Mouse (Mus musculus) forebrain, postnatal 0 days (tissue): ENCODE measurements around the gene Krt78. TPM values are rescaled to one million over a fixed set of nuclear protein-coding genes. Genes with fewer than 3 reads are reported as not detected.

ENCODE experiments used
- ATAC-seq: fragments of 200-750 bp; cut with Nextera tagmentation; 2 replicates; pipeline ENCODE4 v1.8.0; 2017; ENCODE audit warnings: mild to moderate bottlenecking, moderate library complexity
- DNase-seq: peaks from one replicate; pipeline ENCODE4 v3.0.0-alpha.2; 2015
- H3K27ac ChIP-seq: fragments of 300-500 bp; sonication (generic); 2 replicates; pipeline ENCODE4 v1.5.1; 2014; ENCODE audit warnings: low read depth, mild to moderate bottlenecking, antibody characterized with exemption, low read length, moderate library complexity, mixed read lengths
- H3K27me3 ChIP-seq: fragments of 300-500 bp; sonication (generic); 2 replicates; pipeline ENCODE4 v1.6.1; 2014; ENCODE audit warnings: mild to moderate bottlenecking, low read length, mixed read lengths; ENCODE audit not compliant: insufficient read depth
- H3K36me3 ChIP-seq: fragments of 300-500 bp; sonication (generic); 2 replicates; pipeline ENCODE4 v1.6.1; 2014; ENCODE audit warnings: mild to moderate bottlenecking, moderate library complexity; ENCODE audit not compliant: insufficient read depth
- H3K4me1 ChIP-seq: fragments of 300-500 bp; sonication (generic); 2 replicates; pipeline ENCODE4 v1.6.1; 2014; ENCODE audit warnings: antibody characterized with exemption; ENCODE audit not compliant: insufficient read depth
- H3K4me2 ChIP-seq: fragments of 300-500 bp; sonication (generic); 2 replicates; pipeline ENCODE4 v1.6.1; 2014; ENCODE audit warnings: low read depth, mild to moderate bottlenecking, moderate library complexity
- H3K4me3 ChIP-seq: fragments of 300-500 bp; sonication (generic); 2 replicates; pipeline ENCODE4 v1.5.1; 2014; ENCODE audit warnings: low read depth, low read length, mixed read lengths
- H3K9ac ChIP-seq: fragments of 300-500 bp; sonication (generic); 2 replicates; pipeline ENCODE4 v1.6.1; 2014; ENCODE audit warnings: mild to moderate bottlenecking
- H3K9me3 ChIP-seq: fragments of 300-500 bp; sonication (generic); 2 replicates; pipeline ENCODE4 v1.6.1; 2016; ENCODE audit warnings: low read length
- CTCF ChIP-seq: sonication (generic); IDR thresholded peaks from 2 replicates; pipeline ENCODE4 v1.5.1; 2016; ENCODE audit warnings: antibody characterized with exemption, control low read depth, low read depth
- WGBS: fragments of 180-500 bp; shearing (Covaris S2); extraction: QIAGEN DNeasy Blood & Tissue Kit; methylation state at CpG from one replicate; pipeline ENCODE4 v1.1.7; 2014; 5-methylcytosine and 5-hydroxymethylcytosine counted together
- polyA plus RNA-seq: library from polyadenylated mRNA; unstranded; fragments of >200 nt; fragmentation: Nextera tagmentation; extraction: Ambion mirVana; gene quantifications from 2 replicates; pipeline ENCODE4 v1.2.1, GENCODE M21; 2015
- total RNA-seq: library from RNA; depleted of rRNA; stranded (reverse); fragments of >200 nt; gene quantifications from 2 replicates; pipeline ENCODE4 v1.2.3, GENCODE M21; 2014

The Krt78 gene
- total and polyA plus RNA-seq, 2 experiments from 2014 or later, result not detected

- no peak for ATAC-seq
- no peaks in the 10 kb centered on the region for H3K27me3 ChIP-seq
- no peaks in the 10 kb centered on the region for H3K36me3 ChIP-seq
- DNase-seq, result peak; percentile 32
- peak overlapping the region; percentile 62 for H3K27ac ChIP-seq
- H3K4me1 ChIP-seq, result no peaks in the 10 kb centered on the region
- peak overlapping the region; percentile 42 for H3K4me2 ChIP-seq
- WGBS, result 80% methylated on average over 13 of the region's 13 CpGs
- TF ChIP-seq CTCF, result peak; percentile 37
- peak overlapping the region; percentile 16; the same call in 1 of the 2 replicates for H3K4me3 ChIP-seq
- no peak overlapping the region for H3K9ac ChIP-seq
- H3K9me3 ChIP-seq, result no peaks in the 10 kb centered on the region
Observed at GRCm38 (mm10) chr15:101983315-101983948, 29.3 kb upstream of the Krt78 start.

DNA sequence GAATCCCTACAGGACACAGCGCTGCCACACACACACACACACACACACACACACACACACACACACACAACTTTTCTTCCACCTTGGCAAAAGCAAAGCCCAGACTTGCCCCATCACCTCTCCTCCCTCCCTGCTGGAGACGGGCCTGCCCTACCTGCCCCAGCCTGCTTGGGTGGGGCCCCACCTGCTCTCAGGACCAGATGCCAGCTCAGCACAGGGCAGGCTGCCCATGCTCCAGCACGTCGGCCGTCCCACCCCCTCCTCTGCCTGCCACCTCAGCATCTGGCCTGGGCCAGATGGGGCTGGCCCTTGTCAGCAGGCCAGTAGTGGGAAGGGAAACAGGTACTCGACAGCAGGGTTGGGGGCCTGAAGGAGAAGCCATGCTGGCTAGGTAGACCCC is 26.8 kb upstream of the Krt78 start:
- no peak for DNase-seq
- Histone ChIP-seq H3K9me3 (no peaks in the 10 kb centered on the region), H3K36me3 (no peaks in the 10 kb centered on the region), H3K4me3 (no peak overlapping the region), H3K27ac (no peak overlapping the region), H3K27me3 (no peaks in the 10 kb centered on the region), H3K9ac (no peak overlapping the region), H3K4me1 (peaks cover 6% of the 10 kb centered on the region; the same call in 1 of the 2 replicates), H3K4me2 (no peak overlapping the region)
- WGBS, result 75% methylated on average over 6 of the region's 6 CpGs
- TF ChIP-seq CTCF, result no peak
- no peak for ATAC-seq

DNA sequence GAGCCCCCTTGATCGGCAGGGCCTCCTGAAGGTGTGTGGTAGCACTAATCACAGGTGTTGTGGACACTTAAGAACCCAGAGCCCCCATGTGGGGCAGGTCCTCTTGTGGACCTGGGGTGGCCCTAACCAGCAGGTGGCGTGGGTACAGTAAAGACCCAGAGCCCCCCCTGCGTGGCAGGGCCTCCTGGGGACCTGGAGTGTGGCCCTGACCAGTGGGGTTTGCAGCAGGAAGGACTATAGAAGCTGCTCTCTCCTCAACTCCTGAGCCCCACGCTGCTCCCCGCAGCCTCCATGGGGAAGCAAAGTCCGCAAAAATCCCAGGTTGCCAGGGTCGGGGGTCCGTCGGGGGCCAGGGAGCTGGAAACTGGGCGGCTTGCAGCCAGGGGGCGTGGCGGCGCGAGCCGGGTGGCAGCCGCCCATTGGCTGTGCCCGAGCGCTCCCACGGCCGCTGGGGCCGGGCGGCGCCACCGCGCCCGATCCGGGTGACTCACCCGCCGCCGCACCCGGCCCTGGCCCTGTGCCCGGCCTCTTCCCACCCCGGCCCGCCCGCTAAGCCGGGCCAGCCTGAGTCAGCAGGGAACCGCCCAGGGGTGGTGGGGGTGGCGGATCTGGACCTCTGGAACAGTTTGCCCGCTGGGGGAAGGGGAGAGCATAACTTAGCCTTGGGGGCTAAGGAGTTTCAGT is 23.1 kb upstream of the Krt78 start:
- ATAC-seq (peak; percentile 77), DNase-seq (peak; percentile 73)
- Histone ChIP-seq H3K9me3 (no peaks in the 10 kb centered on the region), H3K4me2 (peak overlapping the region; percentile 87), H3K4me3 (peak overlapping the region; percentile 38), H3K4me1 (peaks cover 6% of the 10 kb centered on the region; the same call in 1 of the 2 replicates), H3K36me3 (no peaks in the 10 kb centered on the region), H3K27me3 (no peaks in the 10 kb centered on the region; the same call in 1 of the 2 replicates), H3K9ac (peak overlapping the region; percentile 51), H3K27ac (no peak overlapping the region)
- no peak for TF ChIP-seq CTCF
- WGBS, result 5% methylated on average over 36 of the region's 39 CpGs

GRCm38 (mm10) chr15:101976641-101977040 is 22.6 kb upstream of the Krt78 start:
- no peak for TF ChIP-seq CTCF
- ATAC-seq (no peak), DNase-seq (no peak)
- Histone ChIP-seq H3K9me3 (no peaks in the 10 kb centered on the region), H3K4me1 (peaks cover 6% of the 10 kb centered on the region; the same call in 1 of the 2 replicates), H3K27ac (no peak overlapping the region), H3K4me3 (no peak overlapping the region), H3K9ac (peak overlapping the region; percentile 51; the same call in 1 of the 2 replicates), H3K36me3 (no peaks in the 10 kb centered on the region), H3K4me2 (no peak overlapping the region), H3K27me3 (no peaks in the 10 kb centered on the region; the same call in 1 of the 2 replicates)
- 64% methylated on average over 3 of the region's 3 CpGs for WGBS

DNA sequence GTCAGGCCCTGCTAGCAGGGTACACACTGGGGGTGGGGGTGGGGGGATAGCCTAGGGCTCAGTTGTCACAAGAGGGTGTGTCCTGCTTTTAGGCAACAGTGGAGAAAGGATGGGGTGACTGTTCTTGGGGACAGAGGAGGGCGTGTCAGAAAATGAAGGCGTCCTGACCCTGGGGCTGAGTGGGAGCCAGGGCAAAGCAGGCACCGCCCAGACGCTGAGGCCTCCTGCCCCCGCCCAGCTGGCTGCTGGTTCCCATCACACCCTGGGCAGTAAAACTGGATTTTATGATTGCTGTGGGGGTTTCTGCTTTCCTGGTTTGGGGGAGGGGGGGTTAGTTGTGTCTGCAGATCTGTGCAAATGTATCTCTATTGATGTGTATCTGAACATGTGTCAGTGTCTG is 21.9 kb upstream of the Krt78 start:
- H3K27me3 ChIP-seq, result no peaks in the 10 kb centered on the region; the same call in 1 of the 2 replicates
- H3K9ac ChIP-seq, result no peak overlapping the region
- H3K4me1 ChIP-seq, result peaks cover 6% of the 10 kb centered on the region; the same call in 1 of the 2 replicates
- H3K9me3 ChIP-seq, result no peaks in the 10 kb centered on the region
- DNase-seq (no peak), ATAC-seq (no peak)
- H3K4me3 ChIP-seq, result no peak overlapping the region
- 81% methylated on average over 5 of the region's 5 CpGs for WGBS
- no peak overlapping the region for H3K27ac ChIP-seq
- H3K4me2 ChIP-seq, result no peak overlapping the region
- H3K36me3 ChIP-seq, result no peaks in the 10 kb centered on the region
- TF ChIP-seq CTCF, result no peak

DNA sequence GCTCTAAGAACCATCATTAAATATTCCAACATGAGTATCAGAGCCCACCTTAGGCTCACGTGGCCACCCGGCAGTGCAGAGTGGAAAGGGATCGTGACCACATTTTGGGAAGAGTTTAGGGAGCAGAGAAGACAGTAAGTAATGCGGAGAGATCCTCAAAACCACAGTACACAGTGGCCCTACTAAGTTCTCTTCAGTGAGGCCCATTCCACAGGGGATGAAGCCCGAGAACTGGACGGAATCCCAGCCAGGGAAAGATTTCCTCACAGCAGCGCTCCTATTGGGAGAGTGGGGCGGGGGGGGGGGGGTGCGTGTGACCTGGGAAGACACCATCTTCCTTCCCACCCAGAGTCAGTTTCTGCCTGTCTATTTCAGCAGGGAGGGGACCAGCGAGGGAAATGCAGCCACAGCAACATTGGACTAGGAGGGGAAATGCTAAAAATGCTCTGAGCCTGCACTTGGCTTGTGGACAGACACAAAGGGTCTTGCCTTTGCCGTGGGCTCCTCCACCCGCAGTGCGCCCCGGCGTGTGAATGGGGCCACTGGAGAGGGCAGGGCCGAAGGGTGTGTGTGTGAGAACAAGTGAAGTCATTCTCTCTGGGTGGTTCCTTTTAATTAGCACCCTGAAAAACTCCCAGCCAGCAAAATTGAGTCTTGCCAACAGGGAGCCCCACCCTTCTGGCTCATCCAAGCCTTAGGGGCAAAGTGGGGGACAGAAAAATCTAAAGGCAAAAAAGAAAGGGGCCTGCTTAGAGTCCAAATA is 20.2 kb upstream of the Krt78 start:
- DNase-seq (no peak), ATAC-seq (no peak; the same call in 1 of the 2 replicates)
- Histone ChIP-seq H3K9ac (no peak overlapping the region), H3K4me3 (no peak overlapping the region), H3K27me3 (no peaks in the 10 kb centered on the region; the same call in 1 of the 2 replicates), H3K36me3 (no peaks in the 10 kb centered on the region), H3K4me1 (peaks cover 6% of the 10 kb centered on the region; the same call in 1 of the 2 replicates), H3K9me3 (no peaks in the 10 kb centered on the region), H3K27ac (no peak overlapping the region), H3K4me2 (no peak overlapping the region)
- WGBS, result 53% methylated on average over 16 of the region's 16 CpGs
- no peak for TF ChIP-seq CTCF
